Mouse (Mus musculus): ENCODE measurements around the gene Fbxl18. TPM values are rescaled to one million over a fixed set of nuclear protein-coding genes. Genes with fewer than 3 reads are reported as not detected.
A peak's percentile ranks its signal among the peaks of the same experiment; 100 is the strongest.

Fbxl18 gene
- polyA plus RNA-seq, 1 experiment from 2014 or later = 25.6 TPM

DNA sequence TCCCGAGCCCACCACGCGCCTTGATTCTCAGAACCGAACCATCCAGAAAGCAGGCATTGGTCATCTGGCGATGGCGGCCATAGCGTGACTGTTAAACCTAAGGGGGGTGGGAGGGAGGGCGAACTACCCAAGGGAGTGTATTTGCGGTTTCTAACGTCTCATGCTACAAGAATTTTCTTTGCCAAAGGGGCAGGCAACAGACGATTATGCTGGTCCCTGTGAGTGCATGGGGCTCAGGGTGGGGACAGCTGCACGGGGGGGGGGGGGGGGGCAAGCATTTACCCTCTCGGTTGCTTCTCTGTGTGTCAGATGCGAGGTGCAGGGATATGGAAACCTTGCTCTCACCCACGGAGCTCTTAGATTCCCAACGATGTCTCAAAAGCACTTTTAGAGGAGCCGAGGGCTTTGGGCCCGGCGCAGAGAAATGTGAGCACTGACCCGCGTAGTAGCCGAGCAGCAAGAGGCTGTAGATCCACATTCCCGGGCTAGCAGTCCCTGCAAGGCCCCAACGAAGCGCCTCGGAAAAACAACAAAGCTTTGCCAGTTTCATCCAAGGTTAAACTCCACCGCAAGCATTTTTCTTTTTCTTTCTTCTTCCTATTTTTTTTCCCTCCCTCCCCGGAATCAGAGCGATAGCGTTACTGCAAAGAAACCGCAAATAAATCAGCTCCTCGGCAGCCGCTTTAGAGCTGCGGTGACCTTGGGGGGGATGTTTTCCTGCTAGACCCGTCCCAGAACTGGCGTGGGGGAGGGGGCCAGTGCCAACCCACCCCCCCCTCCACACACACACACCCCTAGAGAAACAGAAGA, 72.7 kb downstream of the Fbxl18 start:
- Histone ChIP-seq H3K4me1 (peaks cover 45% of the 10 kb centered on the region), H3K4me3 (peak overlapping the region; percentile 98), H3K27me3 (replicated peaks; ENCODE audit: low read depth, poor library complexity, severe bottlenecking) (no peaks in the 10 kb centered on the region), H3K27ac (replicated peaks) (peak overlapping the region; percentile 100), H3K36me3 (replicated peaks) (no peaks in the 10 kb centered on the region), H3K9me3 (no peaks in the 10 kb centered on the region)
- WGBS = under 1% methylated on average over 36 of the region's 36 CpGs
- DNase-seq (ENCODE audit: low spot score) = peak; percentile 77

GRCm38 (mm10) chr5:142821974-142822285, 73.3 kb downstream of the Fbxl18 start:
- Histone ChIP-seq H3K4me3 (peak overlapping the region; percentile 98), H3K9me3 (no peaks in the 10 kb centered on the region), H3K4me1 (peaks cover 45% of the 10 kb centered on the region), H3K36me3 (replicated peaks) (no peaks in the 10 kb centered on the region), H3K27me3 (replicated peaks; ENCODE audit: low read depth, poor library complexity, severe bottlenecking) (no peaks in the 10 kb centered on the region), H3K27ac (replicated peaks) (peak overlapping the region; percentile 100)
- WGBS = 1% methylated on average over 9 of the region's 9 CpGs
- no peak for DNase-seq (ENCODE audit: low spot score)

GRCm38 (mm10) chr5:142821266-142821973, 73.8 kb downstream of the Fbxl18 start:
- peak overlapping the region; percentile 100 for H3K27ac ChIP-seq (replicated peaks)
- no peaks in the 10 kb centered on the region for H3K36me3 ChIP-seq (replicated peaks)
- under 1% methylated on average over 36 of the region's 36 CpGs for WGBS
- peak overlapping the region; percentile 98 for H3K4me3 ChIP-seq
- DNase-seq (ENCODE audit: low spot score) = peak; percentile 90
- H3K9me3 ChIP-seq = no peaks in the 10 kb centered on the region
- H3K4me1 ChIP-seq = peaks cover 45% of the 10 kb centered on the region
- no peaks in the 10 kb centered on the region for H3K27me3 ChIP-seq (replicated peaks; ENCODE audit: low read depth, poor library complexity, severe bottlenecking)

- WGBS = under 1% methylated on average over 53 of the region's 53 CpGs
- peaks cover 39% of the 10 kb centered on the region for H3K4me1 ChIP-seq
- H3K27me3 ChIP-seq (replicated peaks; ENCODE audit: low read depth, poor library complexity, severe bottlenecking) = no peaks in the 10 kb centered on the region
- peak overlapping the region; percentile 98 for H3K4me3 ChIP-seq
- peak; percentile 80 for DNase-seq (ENCODE audit: low spot score)
- no peaks in the 10 kb centered on the region for H3K9me3 ChIP-seq
- no peaks in the 10 kb centered on the region for H3K36me3 ChIP-seq (replicated peaks)
- peak overlapping the region; percentile 100 for H3K27ac ChIP-seq (replicated peaks)
These were observed 74.7 kb downstream of the Fbxl18 start for GRCm38 (mm10) chr5:142820276-142821265.

DNA sequence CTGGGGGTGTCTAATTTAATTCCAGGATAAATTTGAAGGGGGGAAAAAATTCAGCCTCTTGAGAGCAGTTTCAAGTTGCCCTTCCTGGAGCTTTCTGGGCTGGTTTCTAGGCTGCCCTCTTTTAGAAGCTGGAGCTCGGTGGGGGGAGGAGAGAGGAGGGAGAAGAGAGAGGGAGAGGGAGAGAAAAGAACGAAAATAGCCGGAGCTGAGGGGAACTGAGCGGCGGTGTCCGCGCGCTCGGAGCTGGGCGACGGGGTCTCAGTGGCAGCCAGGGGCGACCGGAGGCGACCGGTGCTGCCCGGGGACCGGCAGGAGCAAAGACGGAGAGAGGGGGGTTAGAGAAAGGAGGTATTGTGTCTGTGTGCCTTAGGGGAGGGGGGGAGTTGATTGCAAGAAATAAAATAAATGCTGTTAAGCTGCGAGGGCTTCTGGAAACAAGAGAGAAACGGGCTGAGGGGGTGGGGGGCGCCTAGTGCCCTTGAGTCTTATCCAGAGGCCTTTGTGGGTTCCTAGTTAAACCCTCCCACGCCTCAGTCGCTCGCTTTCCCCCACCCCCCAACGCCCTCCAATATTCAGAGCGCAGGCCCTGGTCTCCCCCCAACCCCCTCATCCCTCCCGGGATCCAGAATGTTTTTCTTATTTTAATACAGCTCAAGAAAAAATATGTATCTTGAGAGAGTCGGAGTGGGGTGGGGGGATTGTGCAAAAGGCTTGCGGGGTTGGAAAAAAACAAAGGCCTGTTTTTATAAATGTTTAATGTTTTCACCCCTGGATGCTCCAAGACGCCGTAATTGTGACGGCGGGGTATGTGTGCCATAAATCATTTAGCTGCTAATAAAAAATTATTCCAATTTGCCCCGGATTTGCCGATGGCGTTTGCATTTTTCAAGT, 75.6 kb downstream of the Fbxl18 start:
- DNase-seq (ENCODE audit: low spot score) = peak; percentile 84

DNA sequence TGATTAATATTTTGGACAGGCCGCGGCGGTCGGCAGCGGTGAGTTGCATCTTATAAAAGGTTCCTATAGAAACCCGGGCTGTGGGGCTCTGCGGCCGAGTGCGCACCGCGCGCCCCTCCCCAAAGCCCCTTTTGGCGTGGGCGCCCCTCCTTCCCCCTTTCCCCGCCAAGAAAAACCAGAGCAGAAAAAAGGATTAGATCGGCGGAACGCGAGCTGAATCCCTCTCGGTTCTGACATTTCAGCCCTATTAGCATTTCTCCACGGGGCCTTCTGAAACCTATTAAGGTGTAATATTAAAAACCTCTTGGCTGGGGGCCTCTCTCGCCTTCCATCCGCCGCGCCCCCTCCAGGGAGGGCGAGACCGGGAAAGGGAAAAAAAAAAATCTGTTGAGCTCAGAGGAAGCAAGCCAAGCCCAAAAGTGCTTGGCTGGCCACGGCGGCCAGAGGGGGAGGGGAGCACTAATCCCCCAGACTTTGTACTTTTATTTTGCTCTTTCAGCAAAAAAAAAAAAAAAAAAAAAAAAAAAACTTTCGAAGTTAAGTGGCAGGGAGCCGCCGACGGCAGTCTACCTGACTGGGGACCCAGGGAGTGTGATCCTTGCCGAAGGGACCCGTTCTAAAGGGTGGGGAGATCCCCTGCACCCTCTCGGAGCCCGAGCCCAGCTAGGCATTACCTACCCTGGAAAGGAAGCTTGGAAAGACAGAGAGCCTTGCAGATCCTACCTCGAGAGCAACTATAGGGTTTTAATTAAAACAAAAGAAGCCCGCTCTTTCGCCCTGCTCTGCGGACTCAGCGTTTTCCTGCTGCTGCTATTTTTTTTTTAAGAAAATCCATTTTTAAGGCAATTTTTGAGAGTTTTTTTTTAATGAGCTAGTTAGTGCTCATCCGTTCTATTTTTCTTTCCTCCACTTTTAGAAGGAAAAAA, 76.5 kb downstream of the Fbxl18 start:
- Histone ChIP-seq H3K36me3 (replicated peaks) (peaks cover 14% of the 10 kb centered on the region), H3K27me3 (replicated peaks; ENCODE audit: low read depth, poor library complexity, severe bottlenecking) (no peaks in the 10 kb centered on the region), H3K4me3 (peak overlapping the region; percentile 98), H3K27ac (replicated peaks) (peak overlapping the region; percentile 100), H3K9me3 (no peaks in the 10 kb centered on the region), H3K4me1 (peaks cover 25% of the 10 kb centered on the region)
- WGBS = under 1% methylated on average over 43 of the region's 43 CpGs
- DNase-seq (ENCODE audit: low spot score) = peak; percentile 89

More for the DNA sequence above, 75.6 kb downstream of the Fbxl18 start:
- Histone ChIP-seq H3K27ac (replicated peaks) (peak overlapping the region; percentile 100), H3K36me3 (replicated peaks) (peaks cover 6% of the 10 kb centered on the region), H3K9me3 (no peaks in the 10 kb centered on the region), H3K4me3 (peak overlapping the region; percentile 98), H3K4me1 (peaks cover 29% of the 10 kb centered on the region), H3K27me3 (replicated peaks; ENCODE audit: low read depth, poor library complexity, severe bottlenecking) (no peaks in the 10 kb centered on the region)
- WGBS = under 1% methylated on average over 36 of the region's 36 CpGs

DNA sequence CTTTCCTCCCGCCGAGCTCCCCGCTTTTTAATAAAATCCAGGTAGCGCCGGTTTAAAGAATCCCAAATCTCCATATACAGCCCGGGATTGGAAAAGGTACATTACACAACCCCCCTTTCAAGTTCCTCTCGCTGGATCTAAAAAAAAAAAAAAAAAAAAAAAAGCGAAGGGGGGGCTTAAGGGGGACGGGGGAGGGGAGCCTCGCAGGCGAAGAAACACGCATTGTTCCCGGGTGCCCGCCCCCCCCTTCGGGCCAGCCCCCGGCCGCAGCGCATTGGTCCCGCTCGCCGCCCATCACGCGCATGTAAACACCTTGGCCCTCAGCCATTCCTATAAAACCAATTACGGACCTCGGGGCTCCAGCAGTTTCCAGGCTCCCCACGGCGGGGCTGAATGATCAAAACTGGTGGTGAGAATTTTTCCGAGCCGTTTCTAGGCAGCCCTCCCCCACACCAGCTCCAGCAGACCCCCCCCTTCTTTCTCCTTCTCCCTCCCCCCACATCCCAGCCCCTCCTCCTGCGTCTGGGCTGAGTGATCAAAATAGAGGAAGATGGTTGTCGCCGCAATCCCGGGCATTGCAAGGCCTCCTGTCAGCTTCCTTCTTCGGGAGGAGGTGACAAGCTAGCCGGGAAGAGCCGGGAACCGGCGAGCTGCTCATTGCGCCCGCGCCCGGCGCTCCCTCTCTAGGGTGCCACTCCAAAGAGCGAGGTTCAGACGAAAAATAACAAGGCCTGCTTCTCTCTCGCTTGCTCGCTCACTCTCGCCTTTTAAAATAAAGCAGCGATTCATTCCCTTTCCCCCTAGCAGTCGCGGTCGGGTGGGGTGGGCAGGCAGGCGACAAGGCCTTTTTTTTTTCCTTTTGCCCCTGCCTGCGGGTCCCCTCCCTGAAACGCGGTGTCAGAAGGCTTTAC, 77.4 kb downstream of the Fbxl18 start, which contains the start of gene Tnrc18:
TSS of gene Tnrc18 (minus strand) at position 139 of the 911 bp plus-strand sequence.
- H3K36me3 ChIP-seq (replicated peaks) = peaks cover 14% of the 10 kb centered on the region
- peak within 1 kb of the TSS; percentile 98 for H3K4me3 ChIP-seq
- under 1% methylated on average over 56 of the region's 56 CpGs for WGBS
- H3K27me3 ChIP-seq (replicated peaks; ENCODE audit: low read depth, poor library complexity, severe bottlenecking) = no peaks in the 10 kb centered on the region
- peak within 1 kb of the TSS; percentile 100 for H3K27ac ChIP-seq (replicated peaks)
- H3K9me3 ChIP-seq = no peaks in the 10 kb centered on the region
- H3K4me1 ChIP-seq = peaks cover 25% of the 10 kb centered on the region
- peak; percentile 99 for DNase-seq (ENCODE audit: low spot score)

Other genes starting within 250 kb of the Fbxl18 start
- gene Slc29a4, start 202.9 kb downstream of the Fbxl18 start, polyA plus RNA-seq (2016; fragmentation: Nextera tagmentation; extraction: Ambion mirVana) = 18.1 and 19.6 TPM in 2 replicates
- gene Tnrc18, start 77.8 kb downstream of the Fbxl18 start, polyA plus RNA-seq (2016; fragmentation: Nextera tagmentation; extraction: Ambion mirVana) = 21.8 and 26.5 TPM in 2 replicates
- gene Actb, start 11.3 kb upstream of the Fbxl18 start, polyA plus RNA-seq (2016; fragmentation: Nextera tagmentation; extraction: Ambion mirVana) = 15,960 and 16,856 TPM in 2 replicates
- gene Fscn1, start 64.9 kb upstream of the Fbxl18 start, polyA plus RNA-seq (2016; fragmentation: Nextera tagmentation; extraction: Ambion mirVana) = 759 and 790 TPM in 2 replicates
- 50.5 and 53.9 TPM in 2 replicates for gene Rnf216, start 217.6 kb upstream of the Fbxl18 start, polyA plus RNA-seq (2016; fragmentation: Nextera tagmentation; extraction: Ambion mirVana)

Measured in embryonic facial prominence, embryonic 10.5 days (tissue).